Mouse (Mus musculus) testis, postnatal 14 days (tissue): ENCODE results near the gene Emc8.

ENCODE experiments used
- DNase-seq: peaks from one replicate; pipeline ENCODE4 v3.0.0; 2021; ENCODE audit warnings: low spot score

The Emc8 gene

DNA sequence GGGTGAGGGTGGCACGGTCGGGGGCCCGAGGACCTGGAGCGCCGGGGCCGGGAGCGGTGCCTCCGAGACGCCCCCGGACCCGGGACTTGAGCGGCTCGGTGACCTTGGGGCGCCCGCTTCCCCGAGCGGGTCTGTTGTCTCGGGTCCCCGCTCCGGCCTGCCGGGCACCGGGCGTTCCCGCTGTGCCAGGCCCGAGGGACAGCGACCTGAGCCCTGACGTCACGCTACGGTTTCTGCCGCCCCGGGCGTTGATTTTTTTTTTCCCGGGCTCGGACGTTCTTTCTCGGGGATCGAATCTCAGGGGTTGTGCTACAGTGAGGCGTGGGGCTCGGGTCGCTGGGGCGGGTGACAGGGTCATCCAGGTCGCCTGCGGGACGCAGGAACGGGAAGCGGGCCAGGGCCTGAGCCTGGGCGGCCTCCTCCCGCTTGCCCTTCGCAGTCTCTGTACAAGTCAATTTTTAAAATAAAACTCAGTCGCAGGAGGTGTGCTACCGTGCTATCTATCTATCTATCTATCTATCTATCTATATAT lies at the start of gene Emc8:
Gene Emc8, minus strand, starts transcription at position 200 of the 532 bp plus-strand sequence.
- peak; percentile 39 for DNase-seq

DNA sequence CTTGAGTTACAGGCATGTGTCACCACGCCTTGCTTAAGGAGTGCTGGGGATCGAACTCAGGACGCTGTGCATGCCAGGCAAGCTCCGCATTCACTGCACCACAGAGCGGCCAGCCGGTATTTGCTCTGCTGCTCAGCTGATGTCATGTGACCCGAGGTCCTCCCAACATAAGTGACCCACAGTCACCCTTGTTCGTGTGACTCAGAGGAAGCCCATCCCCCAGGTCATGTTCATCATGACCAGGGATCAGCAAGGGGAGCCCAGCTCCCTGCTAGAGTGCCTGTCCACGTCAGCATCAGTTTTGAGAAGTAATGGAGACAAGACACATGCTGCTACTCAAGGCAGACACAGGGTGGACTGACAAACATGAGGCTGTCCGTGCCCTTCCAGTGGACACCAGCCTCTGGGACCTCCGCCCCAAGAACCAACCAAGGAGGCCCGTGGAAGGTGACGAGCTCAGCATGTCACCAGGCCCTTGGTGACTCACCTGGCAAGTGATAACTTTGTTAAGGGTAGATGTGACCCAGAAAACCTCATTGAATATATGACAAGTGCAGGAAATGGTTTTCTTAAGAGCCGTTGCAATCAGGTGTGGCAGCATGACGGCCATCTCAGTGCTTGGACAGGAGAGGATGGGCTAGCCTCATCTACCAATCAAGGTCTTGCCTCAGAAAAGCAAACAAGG lies 47.8 kb upstream of the Emc8 start:
- DNase-seq, result no peak

DNA sequence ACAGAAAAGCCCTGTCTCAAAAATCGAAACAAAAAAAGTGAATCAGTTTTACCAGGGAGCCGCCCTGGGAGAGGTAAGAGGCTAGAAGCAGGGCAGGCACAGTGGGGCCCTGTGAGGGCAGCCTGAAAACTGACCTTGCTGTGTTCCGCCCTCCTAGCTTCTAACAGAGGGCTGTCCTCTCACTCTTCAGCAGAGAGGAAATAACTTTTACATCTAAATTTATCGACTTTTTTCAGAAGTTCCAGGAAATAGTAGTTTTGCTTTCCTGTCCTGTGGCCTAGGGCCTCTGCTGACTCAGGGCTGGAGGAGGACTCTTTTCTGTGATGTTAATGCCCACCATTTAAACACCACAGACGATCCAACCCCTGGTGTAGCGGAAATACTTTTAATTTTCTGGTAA lies 46.8 kb upstream of the Emc8 start:
- DNase-seq, result no peak

DNA sequence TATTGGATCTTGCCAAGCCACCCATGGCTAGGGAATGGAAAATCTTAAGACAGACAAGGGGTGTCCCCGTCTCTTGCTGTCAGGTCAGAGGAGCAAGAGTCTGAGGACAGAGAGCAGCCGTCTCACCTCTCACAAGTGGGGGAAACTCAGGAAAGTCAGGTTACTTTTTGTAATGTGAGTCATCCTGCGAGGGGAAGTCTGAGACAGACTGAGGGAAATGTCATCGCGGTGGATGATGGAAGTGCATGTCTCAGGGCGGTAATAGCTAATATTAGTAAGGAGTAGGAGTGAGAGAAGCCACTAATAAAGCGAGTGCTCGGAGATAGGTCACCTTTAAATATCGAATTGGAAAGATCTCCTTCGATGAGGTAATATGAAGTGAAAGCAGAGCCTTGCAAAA lies 40.8 kb upstream of the Emc8 start:
- DNase-seq, result no peak

DNA sequence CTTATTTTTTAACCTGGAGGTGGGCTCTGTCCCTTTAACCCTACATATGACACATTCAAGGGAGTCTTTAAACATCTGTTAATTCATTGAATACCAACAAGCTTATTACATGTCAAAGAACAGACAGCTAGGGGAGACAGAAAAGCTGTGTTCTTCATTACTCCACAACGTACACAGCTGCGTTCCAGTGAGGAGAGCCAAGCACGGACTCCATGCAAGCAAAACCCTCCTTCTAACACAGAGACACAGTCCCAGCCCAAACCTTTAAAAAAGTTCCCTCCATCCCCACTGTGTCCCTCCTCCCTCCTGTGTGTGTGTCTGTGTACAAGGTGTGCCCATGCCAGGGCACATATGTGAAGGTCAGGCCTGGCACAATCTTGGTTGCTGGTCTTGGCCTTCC lies 37.8 kb upstream of the Emc8 start:
- DNase-seq, result no peak

DNA sequence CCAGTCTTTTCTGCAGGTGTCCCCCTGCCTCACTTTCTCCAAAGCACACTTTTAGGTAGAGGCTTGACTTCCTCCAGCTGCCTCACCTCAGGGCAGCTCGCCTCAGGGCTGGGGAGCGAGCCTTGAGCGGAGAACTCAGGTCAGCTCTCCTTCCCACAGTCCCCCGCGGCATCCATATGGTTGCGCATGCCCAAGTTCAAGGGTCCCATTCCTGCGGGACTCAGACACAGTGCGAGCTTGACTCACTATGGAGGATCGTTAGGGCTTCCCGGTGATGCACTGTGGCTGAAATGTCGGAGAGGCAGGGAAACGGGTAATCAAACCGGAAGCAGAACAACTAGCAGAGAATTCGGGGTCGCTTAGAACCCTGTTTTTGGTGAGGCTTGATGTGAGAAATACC lies 36.8 kb upstream of the Emc8 start:
- no peak for DNase-seq

DNA sequence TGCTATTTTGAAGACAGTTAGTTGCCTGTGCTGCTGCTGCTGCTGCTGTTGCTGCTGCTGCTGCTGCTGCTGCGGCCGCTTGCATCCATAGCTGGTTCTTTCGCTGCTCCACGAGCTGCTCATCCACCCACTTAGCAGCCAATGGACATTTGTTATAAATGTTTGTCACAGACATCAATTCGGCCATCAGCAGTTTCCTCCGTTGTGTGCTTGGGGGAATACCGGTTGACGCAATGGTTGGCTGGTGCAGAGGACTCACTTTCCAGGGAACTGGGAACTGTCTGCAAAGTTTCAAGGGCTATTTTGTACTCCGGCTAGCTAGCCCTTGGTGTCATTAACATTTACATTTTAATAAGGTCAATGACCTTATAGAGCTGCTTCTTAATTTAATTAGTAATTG lies 35.8 kb upstream of the Emc8 start:
- DNase-seq, result no peak

DNA sequence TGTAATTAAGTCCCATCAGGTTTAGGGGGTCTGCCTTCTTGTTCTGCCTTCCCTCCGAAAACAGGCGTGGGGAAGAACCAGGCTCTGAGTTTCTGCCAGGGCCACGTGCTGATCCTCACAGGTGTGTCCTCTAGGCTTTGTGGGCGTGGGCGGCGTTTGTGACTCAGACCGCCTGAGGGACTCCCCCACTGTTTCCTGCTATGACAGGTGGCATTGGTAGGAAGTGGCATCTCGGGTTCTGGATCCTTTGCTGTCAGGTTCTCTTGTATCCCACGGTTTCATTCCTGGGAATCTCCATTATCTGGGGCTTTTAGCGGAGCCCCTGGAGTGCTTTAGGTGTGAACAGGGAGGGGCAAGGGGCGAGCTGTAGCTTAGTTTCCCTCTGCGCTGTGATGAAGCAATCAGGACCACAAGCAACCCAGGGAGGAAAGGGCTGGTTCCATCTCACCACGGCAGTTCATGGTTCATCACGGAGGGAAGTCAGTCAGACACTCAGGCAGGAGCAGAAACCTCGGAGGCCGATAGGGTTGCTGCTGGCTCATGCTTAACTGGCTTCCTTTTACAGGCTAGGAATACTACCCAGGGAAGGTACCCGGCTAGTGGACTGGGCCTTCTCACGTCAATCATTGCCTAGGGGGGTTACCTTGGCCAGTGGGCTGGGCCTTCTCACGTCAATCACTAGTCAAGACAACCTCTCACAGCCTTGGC lies 33.5 kb upstream of the Emc8 start:
- DNase-seq, result no peak

DNA sequence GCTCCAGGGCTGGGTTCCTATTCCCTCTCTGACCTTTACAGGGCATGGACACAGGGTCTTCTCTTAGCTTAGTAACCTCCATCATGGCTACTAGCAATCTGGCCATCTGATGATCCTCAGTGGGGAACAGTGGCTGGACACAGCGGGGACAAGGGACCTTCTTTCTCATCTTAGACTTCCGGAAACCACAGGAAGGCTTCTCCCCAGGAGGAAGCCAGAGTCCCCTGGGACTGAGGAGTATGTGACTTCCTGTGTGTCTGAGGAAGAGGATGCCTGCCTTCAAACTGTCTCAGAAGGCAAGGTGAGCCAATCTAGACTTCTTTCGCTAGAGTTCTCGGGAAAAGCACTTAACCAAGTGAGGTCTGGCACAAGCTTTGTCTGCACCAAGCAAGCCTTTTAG lies 31.7 kb upstream of the Emc8 start:
- no peak for DNase-seq

DNA sequence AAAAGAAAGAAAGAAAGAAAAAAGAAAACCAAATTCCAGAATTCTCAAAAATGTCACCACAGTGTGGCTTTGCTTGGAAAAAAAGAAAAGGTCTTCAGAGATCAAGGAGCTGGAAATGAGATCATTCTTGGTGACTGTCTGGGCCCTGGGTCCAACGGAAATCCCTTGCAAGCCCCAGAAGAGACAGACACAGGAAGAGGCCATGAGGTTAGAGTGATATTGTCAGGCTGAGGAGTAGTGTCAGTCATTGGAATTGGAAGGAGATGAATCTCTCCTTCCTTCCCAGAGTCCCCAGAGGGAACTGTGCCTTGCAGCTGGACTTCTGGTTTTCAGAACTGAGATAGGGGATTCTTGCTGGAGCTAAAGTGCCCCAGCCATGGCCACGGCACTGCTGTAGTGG lies 31.2 kb upstream of the Emc8 start:
- DNase-seq, result no peak

DNA sequence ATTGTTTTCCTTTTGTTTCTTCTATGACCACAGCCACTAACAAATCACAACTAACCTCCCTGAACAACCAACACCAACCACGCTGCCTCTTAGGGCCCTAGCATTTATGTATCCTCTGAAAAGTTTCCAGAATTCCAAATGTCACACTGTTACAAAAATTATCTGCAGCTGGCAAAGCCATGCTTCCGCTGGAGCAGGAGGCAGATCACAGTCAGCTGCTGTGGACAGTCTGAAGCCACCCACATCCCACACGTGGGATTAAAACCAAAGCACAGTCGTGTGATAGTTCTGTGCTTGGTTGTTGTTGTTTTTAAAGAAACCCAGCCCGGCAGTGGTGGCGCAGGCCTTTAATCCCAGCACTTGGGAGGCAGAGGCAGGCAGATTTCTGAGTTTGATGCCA lies 30.7 kb upstream of the Emc8 start:
- DNase-seq, result no peak

DNA sequence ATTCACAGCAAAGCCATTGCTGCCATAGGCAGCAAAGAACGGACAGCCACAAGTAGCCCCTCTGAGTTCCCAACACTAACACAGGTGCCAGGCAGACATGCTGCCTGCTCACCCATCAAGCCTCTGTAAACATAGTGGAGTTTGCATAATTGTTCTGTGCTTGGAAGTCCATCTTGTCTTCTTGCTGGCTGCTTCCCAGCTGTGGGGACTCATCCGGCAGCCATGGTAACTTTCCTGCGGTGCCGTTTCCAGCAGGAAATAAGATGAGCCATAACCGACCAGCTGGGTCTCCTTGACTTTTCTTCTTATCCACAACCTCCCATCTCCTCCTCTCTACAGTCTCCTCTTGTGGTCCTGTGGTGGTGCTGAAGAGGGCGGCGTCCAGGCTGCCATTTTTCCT lies 30.1 kb upstream of the Emc8 start:
- no peak for DNase-seq

DNA sequence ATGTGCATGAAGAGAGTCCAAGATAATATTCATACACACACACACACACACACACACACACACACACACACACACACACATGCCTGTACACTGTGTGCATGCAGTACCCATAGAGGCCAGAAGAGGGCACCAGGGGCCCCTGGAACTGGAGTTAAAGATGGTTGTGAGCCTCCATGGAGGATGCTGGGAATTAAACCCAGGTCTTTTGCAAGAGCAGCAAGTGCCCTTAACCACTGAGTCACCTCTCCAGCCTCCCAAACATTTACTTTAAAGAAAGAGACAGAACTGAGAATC lies 29.6 kb upstream of the Emc8 start:
- DNase-seq, result no peak

DNA sequence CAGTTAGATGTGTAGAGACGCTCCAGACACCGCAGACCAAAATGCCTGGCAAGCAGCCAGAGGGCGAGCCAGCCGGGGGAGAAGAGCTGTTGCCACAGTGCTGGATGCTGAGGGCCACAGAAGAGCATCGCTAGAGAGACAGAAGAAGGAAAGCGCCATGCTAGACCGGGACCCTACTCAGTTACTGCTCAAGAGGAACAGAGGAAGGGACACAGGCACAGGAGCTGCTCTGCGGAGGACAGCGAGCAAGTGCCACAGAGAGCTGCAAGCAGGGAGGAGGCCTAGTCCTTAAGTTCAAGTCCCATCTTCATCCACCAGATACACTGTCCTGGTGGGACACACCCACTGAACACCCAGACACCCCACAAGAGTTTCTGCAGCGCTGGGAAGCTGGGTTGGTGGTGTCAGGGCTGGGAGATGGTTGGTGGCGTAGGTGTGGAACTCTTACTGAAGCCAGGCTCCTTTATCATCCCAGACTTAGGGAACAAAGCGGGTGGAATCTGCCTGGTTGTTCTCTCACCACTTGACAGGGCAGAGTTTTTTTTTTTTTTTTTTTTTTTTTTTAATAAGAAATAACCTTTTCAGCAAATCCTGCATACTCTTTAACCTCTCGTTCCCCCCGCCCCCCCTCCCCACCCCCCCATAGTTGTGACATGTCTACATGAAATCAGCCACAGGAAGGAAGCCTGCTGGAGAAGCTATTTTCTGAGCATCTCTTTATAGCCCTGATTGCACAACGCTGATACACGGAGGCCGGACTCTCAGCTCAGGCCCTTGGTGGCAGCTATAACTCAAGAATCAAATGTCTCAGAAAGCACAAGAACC lies 29.0 kb upstream of the Emc8 start:
- no peak for DNase-seq

DNA sequence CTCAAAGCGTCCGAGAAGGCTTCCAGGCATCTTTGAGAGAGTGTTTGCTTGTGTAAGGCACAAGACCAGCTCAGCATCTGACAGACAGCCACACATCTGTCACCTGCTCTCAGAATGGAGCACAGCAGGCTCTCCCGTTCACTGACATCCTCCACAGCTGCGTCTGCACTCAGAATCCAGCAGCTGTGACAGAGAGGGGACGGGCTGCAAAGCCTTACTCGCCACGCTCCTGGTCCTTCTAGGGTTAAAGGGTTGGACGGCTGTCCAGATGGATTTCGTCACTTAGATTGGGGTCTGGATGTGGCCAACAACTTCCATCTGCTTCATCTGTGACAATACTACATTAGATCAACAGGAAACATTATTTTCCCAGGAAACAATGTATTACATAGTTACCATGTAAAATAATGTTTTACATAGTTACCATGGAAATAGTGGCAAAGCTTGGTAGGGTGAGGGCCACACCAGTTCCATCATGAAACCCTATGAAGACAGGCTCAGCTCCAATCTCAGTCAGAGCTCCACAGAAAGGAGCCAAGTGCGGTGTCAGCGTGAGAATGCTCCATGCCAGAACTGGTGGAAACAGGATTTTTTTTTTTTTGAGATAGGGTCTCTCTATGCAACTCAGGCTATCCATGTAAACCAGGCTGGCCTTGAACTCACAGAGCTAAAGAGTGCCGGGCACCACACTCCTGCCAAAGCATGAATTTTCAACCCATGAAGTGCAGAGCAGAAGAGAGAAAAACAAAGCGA lies 28.2 kb upstream of the Emc8 start:
- DNase-seq, result no peak

DNA sequence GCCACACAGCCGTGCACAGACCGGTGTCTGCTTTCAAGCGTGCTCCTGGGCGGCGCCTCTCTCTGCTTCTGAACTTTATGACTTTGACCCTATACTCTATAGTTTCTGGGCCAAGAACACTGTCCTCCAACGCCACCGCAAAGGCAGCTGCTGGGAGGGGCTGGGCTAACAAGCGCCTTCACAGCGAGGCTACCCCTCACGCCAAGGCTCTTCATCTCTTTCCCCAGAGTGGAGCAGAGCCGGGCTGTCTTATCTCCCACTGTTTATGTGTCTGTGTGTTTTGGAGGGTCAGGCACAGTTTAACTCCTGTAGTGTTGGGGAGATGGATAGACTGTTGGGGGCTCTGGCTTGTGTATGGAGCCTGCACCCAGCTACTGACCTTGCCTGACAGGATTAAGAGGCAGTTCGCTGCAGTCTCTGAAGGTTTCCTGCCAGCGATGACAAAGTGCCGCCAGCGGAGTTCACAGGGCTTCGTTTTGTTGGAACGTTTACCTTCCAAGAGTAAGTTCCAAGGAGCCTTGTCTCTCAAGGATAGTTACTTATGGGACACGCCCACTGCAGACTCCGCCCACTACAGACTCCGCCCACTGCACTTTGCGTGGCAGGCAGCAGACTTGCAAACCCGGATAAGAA lies 25.6 kb upstream of the Emc8 start:
- DNase-seq, result no peak

DNA sequence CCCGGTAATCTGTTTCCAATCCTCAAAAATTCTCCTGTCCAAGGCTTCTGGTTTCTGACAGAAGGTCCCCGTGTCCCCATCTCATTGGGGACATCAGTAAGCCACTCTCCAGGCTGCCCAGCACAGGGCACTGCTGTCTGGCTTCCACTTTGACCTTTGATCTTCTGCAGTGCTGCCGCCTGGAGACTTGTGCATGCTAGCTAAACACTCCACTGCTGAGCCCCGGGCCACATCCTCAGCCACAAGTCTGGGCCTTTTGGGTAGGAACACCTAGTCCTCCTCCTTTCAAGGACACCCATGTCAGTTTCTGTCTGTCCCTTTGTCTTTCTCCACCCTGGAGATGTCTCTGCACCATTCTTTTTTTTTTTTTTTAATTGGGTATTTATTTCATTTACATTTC lies 24.6 kb upstream of the Emc8 start:
- no peak for DNase-seq

DNA sequence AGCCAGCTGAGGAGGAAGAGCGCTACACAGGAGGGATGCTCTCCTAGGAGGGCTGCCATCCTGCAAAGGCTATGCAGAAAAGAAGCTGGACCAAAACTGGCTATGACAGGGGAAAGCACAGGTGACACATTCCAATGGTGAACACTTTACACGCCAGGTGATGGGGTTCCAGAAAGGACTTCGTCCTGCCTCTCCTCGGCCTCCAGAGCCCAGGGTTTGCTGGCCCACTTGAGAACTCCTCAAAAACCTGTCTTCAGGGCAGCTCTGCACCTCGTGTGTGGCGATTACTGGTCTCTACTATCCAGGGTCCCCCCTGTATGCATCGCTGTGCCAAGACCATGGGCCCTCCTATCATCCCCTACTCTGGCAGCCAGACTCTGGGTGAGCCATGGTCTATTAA lies 20.1 kb upstream of the Emc8 start:
- DNase-seq, result no peak

DNA sequence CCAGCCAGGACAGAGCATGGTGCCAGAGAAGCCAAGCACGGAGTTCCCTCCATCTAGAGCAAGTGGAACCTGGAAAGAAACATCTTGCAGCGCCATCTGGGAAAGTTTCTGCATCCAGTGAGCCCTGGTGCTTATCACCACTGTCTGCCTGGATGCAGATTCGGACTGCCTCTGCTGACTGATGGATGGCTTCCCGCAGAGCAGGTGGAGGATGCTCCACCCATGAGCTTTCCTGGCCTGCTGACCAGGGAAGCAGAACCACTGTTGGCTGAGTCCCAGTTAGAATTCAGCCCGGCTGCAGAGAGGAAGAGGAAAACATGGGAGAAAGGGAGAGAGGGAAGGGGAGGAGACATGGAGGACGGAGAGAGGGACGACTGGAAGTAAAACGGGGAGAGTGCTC lies 19.4 kb upstream of the Emc8 start:
- DNase-seq, result no peak

DNA sequence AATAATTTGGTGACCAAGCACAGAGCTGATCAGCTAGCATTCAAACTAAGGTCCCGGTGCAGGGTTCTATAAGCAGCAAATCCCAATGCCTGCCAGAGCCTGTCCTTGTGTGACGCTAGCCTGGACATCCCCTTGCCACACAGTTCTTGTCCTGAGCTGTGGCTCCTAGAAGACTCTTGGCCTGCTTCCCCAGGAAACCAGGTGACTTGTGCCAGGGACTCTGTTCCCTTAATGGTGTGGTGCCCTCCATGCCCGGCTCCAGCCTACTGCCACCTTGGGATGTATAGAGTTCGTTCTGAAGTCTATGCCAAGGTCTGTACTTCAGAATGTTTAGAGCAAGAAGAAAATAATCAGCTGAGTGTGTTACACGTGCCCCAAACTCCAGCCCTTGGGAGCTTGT lies 18.2 kb upstream of the Emc8 start:
- DNase-seq, result no peak

DNA sequence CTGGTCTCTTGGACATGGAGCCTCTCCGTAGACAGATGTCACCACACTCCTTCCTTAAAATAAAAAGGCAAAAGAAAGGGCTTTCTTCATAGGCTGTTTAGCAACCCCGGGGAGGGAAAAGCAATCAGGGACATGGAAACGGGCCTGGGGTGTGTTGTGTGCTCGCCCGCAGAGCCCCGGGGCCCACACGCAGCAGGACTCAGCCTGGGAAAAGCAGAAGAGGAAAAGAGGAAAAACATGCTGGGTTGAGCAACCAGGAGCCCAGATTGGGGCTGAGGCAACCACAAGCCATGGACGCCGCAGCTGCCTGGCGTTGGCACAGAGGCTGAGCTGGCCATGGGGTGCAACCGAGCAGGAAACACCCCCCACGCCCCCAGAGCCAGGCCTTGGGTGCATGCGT lies 17.7 kb upstream of the Emc8 start:
- no peak for DNase-seq

DNA sequence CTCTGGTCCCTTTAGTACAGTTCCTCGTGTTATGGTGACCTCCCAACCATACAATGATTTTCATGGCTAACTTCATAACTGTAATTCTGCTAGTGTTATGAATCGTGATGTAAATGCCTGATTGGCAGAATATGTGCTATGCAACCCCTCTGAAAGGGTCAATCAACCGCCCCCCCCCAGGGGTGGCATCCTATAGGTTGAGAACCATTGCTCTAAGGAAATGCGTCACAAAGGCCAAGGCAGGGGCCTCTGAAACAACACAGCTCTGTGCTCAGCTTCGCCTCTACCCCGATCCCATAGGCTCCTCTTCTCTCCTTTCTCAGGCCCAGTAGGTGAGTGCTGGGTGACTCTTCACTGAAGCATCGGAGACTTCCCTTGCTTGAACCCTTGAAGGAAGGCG lies 17.2 kb upstream of the Emc8 start:
- DNase-seq, result no peak
